Mouse (Mus musculus): ENCODE results near the gene Wdr48. TPM values are rescaled to one million over a fixed set of nuclear protein-coding genes. Genes with fewer than 3 reads are reported as not detected.
A peak's percentile ranks its signal among the peaks of the same experiment; 100 is the strongest.

Wdr48 gene
- polyA plus RNA-seq, 1 experiment from 2014 or later: 27.8 TPM

DNA sequence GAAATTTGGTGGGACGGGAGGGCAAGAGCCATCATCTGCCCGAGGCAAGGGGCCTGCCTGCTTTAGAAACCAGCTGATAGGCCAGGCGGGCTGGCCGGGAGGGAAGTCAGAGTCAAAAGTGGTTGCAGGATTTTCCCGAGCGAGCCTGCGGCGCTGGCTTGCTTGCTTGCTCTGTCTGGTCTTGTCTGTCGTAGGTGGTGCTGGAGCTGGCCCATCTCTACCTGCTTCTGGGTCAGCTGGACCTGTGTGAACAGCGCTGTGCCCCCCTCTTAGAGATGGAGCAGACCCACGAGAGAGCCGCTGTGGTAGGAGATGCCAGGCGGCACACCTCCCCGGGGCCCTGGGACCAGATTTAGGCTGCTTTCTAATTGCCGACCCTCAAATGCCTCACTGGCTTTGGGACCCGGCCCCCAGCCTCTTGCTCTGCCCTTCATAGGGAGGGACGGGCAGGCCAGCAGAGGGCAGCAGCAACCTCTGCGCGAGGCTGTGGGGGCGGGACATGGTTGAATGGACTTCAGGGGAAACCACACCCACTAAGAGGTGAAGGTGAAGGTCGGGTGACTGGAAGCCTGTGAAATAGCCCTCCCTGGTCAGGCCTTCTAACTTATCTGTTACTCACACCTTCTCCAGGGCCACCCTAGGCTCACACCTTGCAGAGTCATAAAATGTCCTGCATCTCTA is 68.4 kb downstream of the Wdr48 start:
- TF ChIP-seq CTCF (IDR thresholded peaks at IDR 0.05): peak; percentile 96
- TF ChIP-seq EP300 (IDR thresholded peaks at IDR 0.05): no peak
- H3K4me3 ChIP-seq (ENCODE audit: low read depth, low read length): no peak overlapping the region

DNA sequence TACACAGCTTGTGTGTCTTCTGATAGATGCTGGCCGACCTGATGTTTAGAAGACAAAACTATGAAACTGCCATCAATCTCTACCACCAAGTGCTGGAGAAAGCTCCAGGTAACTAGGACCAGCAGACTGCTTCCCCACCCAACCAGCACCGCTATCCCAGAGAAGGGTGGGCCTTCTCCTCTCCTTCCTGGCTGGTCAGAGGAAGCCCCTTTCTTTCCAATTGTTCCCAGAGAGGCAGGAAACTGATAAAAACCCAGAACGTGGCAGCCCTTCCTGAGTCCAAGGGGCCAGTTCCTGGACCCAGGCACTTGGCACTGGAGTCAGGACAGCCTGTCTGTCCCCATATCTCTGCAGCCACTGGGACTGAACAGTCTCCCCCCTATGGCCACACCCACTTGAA is 69.5 kb downstream of the Wdr48 start:
- WGBS: 57% methylated on average over 3 of the region's 3 CpGs
- peak; percentile 71 for DNase-seq (ENCODE audit: low spot score)

More for the DNA sequence above, 68.4 kb downstream of the Wdr48 start:
- Histone ChIP-seq H3K36me3 (ENCODE audit: insufficient read depth, low read length) (no peaks in the 10 kb centered on the region), H3K9me3 (ENCODE audit: low read length) (no peaks in the 10 kb centered on the region), H3K4me1 (ENCODE audit: insufficient read depth, low read depth, low read length) (0 out of 2 replicates have a peak, but pooled peaks cover 5% of the 10 kb centered on the region), H3K27ac (ENCODE audit: low read length) (no peak overlapping the region), H3K27me3 (replicated peaks; ENCODE audit: insufficient read depth, low read length) (no peaks in the 10 kb centered on the region), H3K4me2 (replicated peaks; ENCODE audit: low read depth, low read length) (peak overlapping the region; percentile 39), H3K9ac (replicated peaks; ENCODE audit: low read depth) (no peak overlapping the region)
- peak; percentile 81 for ATAC-seq
- peak; percentile 92 for DNase-seq (ENCODE audit: low spot score)
- WGBS: 18% methylated on average over 21 of the region's 21 CpGs

DNA sequence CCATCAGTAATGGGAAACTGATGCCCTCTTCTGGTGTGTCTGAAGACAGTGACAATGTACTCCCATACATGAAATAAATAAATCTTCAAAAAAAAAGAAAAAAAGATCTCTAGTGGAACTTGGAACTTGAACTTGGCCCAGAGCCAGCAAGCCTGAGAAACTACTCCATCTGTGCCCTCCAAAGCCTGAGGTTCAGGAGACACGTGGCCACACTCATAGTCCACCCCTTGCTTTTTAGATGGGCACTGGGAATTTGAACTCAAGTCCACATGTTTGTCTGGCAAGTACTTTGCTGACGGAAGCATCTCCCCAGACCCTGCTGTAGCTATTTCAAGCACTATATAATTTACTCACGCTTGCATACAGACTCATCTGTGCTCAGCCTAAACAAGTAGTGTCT is 70.5 kb downstream of the Wdr48 start:
- no peak overlapping the region for H3K9ac ChIP-seq (replicated peaks; ENCODE audit: low read depth)
- no peaks in the 10 kb centered on the region for H3K27me3 ChIP-seq (replicated peaks; ENCODE audit: insufficient read depth, low read length)
- H3K9me3 ChIP-seq (ENCODE audit: low read length): no peaks in the 10 kb centered on the region
- no peak overlapping the region for H3K27ac ChIP-seq (ENCODE audit: low read length)
- DNase-seq (ENCODE audit: low spot score) (no peak), ATAC-seq (no peak)
- H3K4me1 ChIP-seq (ENCODE audit: insufficient read depth, low read depth, low read length): 0 out of 2 replicates have a peak, but pooled peaks cover 5% of the 10 kb centered on the region
- WGBS: 51% methylated on average over 3 of the region's 3 CpGs
- H3K36me3 ChIP-seq (ENCODE audit: insufficient read depth, low read length): no peaks in the 10 kb centered on the region
- no peak overlapping the region for H3K4me2 ChIP-seq (replicated peaks; ENCODE audit: low read depth, low read length)
- no peak overlapping the region for H3K4me3 ChIP-seq (ENCODE audit: low read depth, low read length)
- TF ChIP-seq CTCF (IDR thresholded peaks at IDR 0.05) (no peak; the same call in 1 of the 2 replicates), EP300 (IDR thresholded peaks at IDR 0.05) (no peak)

More for the DNA sequence above, 69.5 kb downstream of the Wdr48 start:
- no peak overlapping the region for H3K4me3 ChIP-seq (ENCODE audit: low read depth, low read length)
- no peaks in the 10 kb centered on the region for H3K27me3 ChIP-seq (replicated peaks; ENCODE audit: insufficient read depth, low read length)
- no peak overlapping the region for H3K4me2 ChIP-seq (replicated peaks; ENCODE audit: low read depth, low read length)
- H3K9me3 ChIP-seq (ENCODE audit: low read length): no peaks in the 10 kb centered on the region
- no peaks in the 10 kb centered on the region for H3K36me3 ChIP-seq (ENCODE audit: insufficient read depth, low read length)
- H3K4me1 ChIP-seq (ENCODE audit: insufficient read depth, low read depth, low read length): 0 out of 2 replicates have a peak, but pooled peaks cover 5% of the 10 kb centered on the region
- peak overlapping the region; percentile 69 for H3K27ac ChIP-seq (ENCODE audit: low read length)
- H3K9ac ChIP-seq (replicated peaks; ENCODE audit: low read depth): no peak overlapping the region
- peak; percentile 86 for ATAC-seq
- TF ChIP-seq CTCF (IDR thresholded peaks at IDR 0.05): no peak
- peak; percentile 98 for TF ChIP-seq EP300 (IDR thresholded peaks at IDR 0.05)

DNA sequence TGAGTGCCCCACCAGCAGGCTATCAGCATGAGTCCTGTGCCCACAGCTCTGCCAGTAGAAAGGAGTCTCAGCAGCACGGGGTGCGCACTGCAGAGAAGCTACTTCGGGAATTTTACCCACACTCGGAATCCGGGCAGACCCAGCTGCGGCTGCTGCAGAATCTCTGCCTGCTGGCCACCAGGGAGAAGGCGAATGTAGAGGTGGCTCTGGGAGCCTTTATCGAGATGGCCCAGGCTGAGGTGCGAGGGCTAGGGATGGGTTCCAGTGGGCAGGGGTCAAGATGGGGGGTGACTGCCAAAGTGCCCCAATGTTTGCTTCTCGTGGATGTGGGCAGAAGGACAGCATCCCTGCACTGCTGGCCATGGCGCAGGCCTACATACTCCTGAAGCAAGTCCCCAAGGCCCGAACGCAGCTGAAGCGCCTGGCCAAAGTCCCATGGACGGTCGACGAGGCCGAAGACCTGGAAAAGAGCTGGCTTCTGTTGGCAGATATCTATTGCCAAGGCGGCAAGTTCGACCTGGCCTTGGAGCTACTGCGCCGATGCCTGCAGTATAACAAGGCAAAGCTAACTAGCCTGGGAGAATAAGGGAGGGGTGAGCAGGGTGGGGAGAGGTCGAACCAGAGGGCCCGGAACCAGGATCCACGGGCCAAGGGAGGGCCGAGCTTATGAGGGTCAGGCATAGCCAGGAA is 71.7 kb downstream of the Wdr48 start:
- Histone ChIP-seq H3K4me2 (replicated peaks; ENCODE audit: low read depth, low read length) (no peak overlapping the region), H3K4me3 (ENCODE audit: low read depth, low read length) (no peak overlapping the region), H3K36me3 (ENCODE audit: insufficient read depth, low read length) (no peaks in the 10 kb centered on the region; the same call in 1 of the 2 replicates), H3K9me3 (ENCODE audit: low read length) (no peaks in the 10 kb centered on the region), H3K9ac (replicated peaks; ENCODE audit: low read depth) (no peak overlapping the region), H3K27me3 (replicated peaks; ENCODE audit: insufficient read depth, low read length) (no peaks in the 10 kb centered on the region), H3K27ac (ENCODE audit: low read length) (no peak overlapping the region), H3K4me1 (ENCODE audit: insufficient read depth, low read depth, low read length) (peaks cover 15% of the 10 kb centered on the region; the same call in 1 of the 2 replicates)
- no peak for TF ChIP-seq CTCF (IDR thresholded peaks at IDR 0.05)
- TF ChIP-seq EP300 (IDR thresholded peaks at IDR 0.05): no peak
- ATAC-seq (no peak), DNase-seq (ENCODE audit: low spot score) (no peak)
- 86% methylated on average over 26 of the region's 26 CpGs for WGBS

DNA sequence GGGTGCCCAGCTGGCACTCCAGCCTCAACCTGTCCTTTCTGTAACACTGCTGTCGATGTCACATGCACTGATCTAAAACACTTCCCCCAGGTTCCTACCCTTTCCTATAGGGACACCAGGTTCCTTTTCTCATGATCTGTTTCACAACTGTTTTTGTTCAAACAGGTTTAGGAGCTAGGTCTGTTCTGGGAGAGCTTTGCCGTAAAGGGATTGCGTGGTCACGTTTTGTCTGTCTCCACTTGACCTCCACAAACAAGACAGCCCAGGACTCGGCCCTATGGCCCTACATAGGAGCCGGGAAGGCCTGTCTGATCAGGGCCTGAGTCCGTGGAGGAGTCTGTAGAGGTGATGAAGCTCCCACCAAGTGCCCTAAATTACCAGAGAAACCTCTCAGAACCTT is 75.1 kb downstream of the Wdr48 start:
- H3K9me3 ChIP-seq (ENCODE audit: low read length): no peaks in the 10 kb centered on the region
- H3K36me3 ChIP-seq (ENCODE audit: insufficient read depth, low read length): peaks cover 27% of the 10 kb centered on the region
- ATAC-seq: peak; percentile 14
- TF ChIP-seq CTCF (IDR thresholded peaks at IDR 0.05): no peak
- no peak for TF ChIP-seq EP300 (IDR thresholded peaks at IDR 0.05)
- no peak for DNase-seq (ENCODE audit: low spot score)
- WGBS: 67% methylated on average over 7 of the region's 7 CpGs
- H3K4me3 ChIP-seq (ENCODE audit: low read depth, low read length): no peak overlapping the region
- no peaks in the 10 kb centered on the region for H3K27me3 ChIP-seq (replicated peaks; ENCODE audit: insufficient read depth, low read length)
- peaks cover 10% of the 10 kb centered on the region; the same call in 1 of the 2 replicates for H3K4me1 ChIP-seq (ENCODE audit: insufficient read depth, low read depth, low read length)
- H3K4me2 ChIP-seq (replicated peaks; ENCODE audit: low read depth, low read length): no peak overlapping the region
- H3K9ac ChIP-seq (replicated peaks; ENCODE audit: low read depth): no peak overlapping the region
- peak overlapping the region; percentile 47; the same call in 1 of the 2 replicates for H3K27ac ChIP-seq (ENCODE audit: low read length)

DNA sequence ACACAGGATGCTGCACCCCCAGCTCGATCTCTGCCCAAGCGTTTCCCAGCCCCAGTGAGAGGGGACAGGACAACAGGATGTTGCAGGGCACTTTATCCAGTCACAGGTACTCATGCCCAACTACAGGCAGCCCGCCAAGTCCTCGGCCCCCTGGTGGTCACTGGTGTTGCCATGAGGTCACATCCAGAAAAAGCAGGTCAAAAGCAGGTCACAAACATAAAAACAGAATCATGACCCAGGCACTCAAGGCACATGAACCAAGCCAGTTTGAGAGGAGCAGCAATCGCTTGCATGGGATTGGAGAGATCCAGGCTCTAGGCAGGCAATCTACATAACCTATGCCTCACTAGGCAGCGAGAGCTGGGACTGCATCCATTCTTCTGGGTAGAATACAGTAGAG is 75.5 kb downstream of the Wdr48 start:
- H3K27ac ChIP-seq (ENCODE audit: low read length): peak overlapping the region; percentile 47; the same call in 1 of the 2 replicates
- H3K9me3 ChIP-seq (ENCODE audit: low read length): no peaks in the 10 kb centered on the region
- peaks cover 10% of the 10 kb centered on the region; the same call in 1 of the 2 replicates for H3K4me1 ChIP-seq (ENCODE audit: insufficient read depth, low read depth, low read length)
- TF ChIP-seq CTCF (IDR thresholded peaks at IDR 0.05): peak; percentile 75
- TF ChIP-seq EP300 (IDR thresholded peaks at IDR 0.05): no peak
- H3K4me3 ChIP-seq (ENCODE audit: low read depth, low read length): no peak overlapping the region
- H3K27me3 ChIP-seq (replicated peaks; ENCODE audit: insufficient read depth, low read length): no peaks in the 10 kb centered on the region
- DNase-seq (ENCODE audit: low spot score) (peak; percentile 47), ATAC-seq (peak; percentile 59)
- no peak overlapping the region for H3K9ac ChIP-seq (replicated peaks; ENCODE audit: low read depth)
- 29% methylated on average over 6 of the region's 6 CpGs for WGBS
- H3K4me2 ChIP-seq (replicated peaks; ENCODE audit: low read depth, low read length): no peak overlapping the region
- peaks cover 27% of the 10 kb centered on the region for H3K36me3 ChIP-seq (ENCODE audit: insufficient read depth, low read length)
